Mouse (Mus musculus): ENCODE measurements around the gene Tmem268. TPM values are rescaled to one million over a fixed set of nuclear protein-coding genes. Genes with fewer than 3 reads are reported as not detected.

The Tmem268 gene
- polyA plus RNA-seq, 1 experiment = 13.8 TPM

DNA sequence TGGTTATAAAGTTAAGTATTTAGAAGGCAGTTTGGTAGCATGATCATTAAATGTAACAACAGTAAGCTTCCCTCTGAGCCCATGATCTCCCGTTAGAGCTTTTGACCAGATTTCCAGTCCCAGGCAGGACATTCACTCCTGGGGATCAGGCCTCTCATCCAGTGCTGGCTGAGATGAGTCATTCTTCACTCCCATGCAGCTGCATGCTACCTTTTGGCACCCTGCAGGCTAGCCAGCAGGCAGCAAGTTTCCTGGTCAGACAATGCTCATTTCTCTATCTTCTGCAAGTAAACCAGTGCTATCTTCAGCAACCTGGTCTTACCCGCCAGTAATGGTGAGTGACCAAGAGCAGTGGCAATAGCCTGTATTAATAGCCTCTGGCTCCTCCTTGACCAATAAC, 74.6 kb downstream of the Tmem268 start:
- H3K4me3 ChIP-seq (ENCODE audit: extremely low read depth, insufficient read depth, insufficient read length) = no peak overlapping the region
- DNase-seq (ENCODE audit: low read depth in 1 of 2, low spot score in 2 of 2) = no peak
- TF ChIP-seq POLR2A (IDR thresholded peaks at IDR 0.05; ENCODE audit: low read depth, low read length) (no peak), CTCF (IDR thresholded peaks at IDR 0.05; ENCODE audit: extremely low read depth, insufficient read depth, insufficient read length, insufficient replicate concordance) (no peak)
- H3K36me3 ChIP-seq (ENCODE audit: control insufficient read depth, insufficient read depth, low read length) = no peaks in the 10 kb centered on the region
- WGBS = 94% methylated on average over 2 of the region's 2 CpGs
- no peaks in the 10 kb centered on the region for H3K4me1 ChIP-seq (ENCODE audit: control insufficient read depth, insufficient read depth, insufficient read length)
- H3K27me3 ChIP-seq (ENCODE audit: control insufficient read depth, insufficient read depth, low read length) = no peaks in the 10 kb centered on the region
- H3K27ac ChIP-seq (ENCODE audit: insufficient read depth, low read length) = no peak overlapping the region

Other genes with a start within 250 kb of the Tmem268 start
- gene Orm1, start 214.2 kb upstream of the Tmem268 start, polyA plus RNA-seq (2012; rRNA removed) = 0.43 and 0.53 TPM in 2 replicates
- not detected in 2 replicates for gene Orm3, start 202.6 kb upstream of the Tmem268 start, polyA plus RNA-seq (2012; rRNA removed)
- not detected in 2 replicates for gene Orm2, start 196.3 kb upstream of the Tmem268 start, polyA plus RNA-seq (2012; rRNA removed)
- gene Akna, start 155.4 kb upstream of the Tmem268 start, polyA plus RNA-seq (2012; rRNA removed) = 94.1 and 100 TPM in 2 replicates
- gene Whrn, start 62.8 kb upstream of the Tmem268 start, polyA plus RNA-seq (2012; rRNA removed) = 16.4 and 18.7 TPM in 2 replicates
- 17.0 and 17.2 TPM in 2 replicates for gene Atp6v1g1, start 14.0 kb upstream of the Tmem268 start, polyA plus RNA-seq (2012; rRNA removed)
- gene Gm11213, start 46.5 kb downstream of the Tmem268 start, polyA plus RNA-seq (2012; rRNA removed) = not detected in 2 replicates
- not detected in 2 replicates for gene Tex48, start 63.6 kb downstream of the Tmem268 start, polyA plus RNA-seq (2012; rRNA removed)
- not detected in 2 replicates for gene Gm11214, start 104.6 kb downstream of the Tmem268 start, polyA plus RNA-seq (2012; rRNA removed)
- 0.14 and 0.16 TPM in 2 replicates for gene Tnfsf15, start 186.3 kb downstream of the Tmem268 start, polyA plus RNA-seq (2012; rRNA removed)